Mouse (Mus musculus) forebrain, embryonic 11.5 days (tissue): ENCODE results near the gene Las1l. TPM values are rescaled to one million over a fixed set of nuclear protein-coding genes. Genes with fewer than 3 reads are reported as not detected.
"Not testable (repeated sequence)": the region's sequence is repeated elsewhere in the genome, so short reads cannot be mapped to it uniquely, and the experiment has no call there.

Experiments used
- ATAC-seq: fragments of 200-750 bp; cut with Nextera tagmentation; replicated peaks from 2 replicates; pipeline ENCODE4 v1.8.0; 2017; ENCODE audit warnings: moderate TSS enrichment; ENCODE audit not compliant: low FRiP score
- DNase-seq: peaks from one replicate; pipeline ENCODE4 v3.0.0-alpha.2; 2017; ENCODE audit warnings: low spot score
- H3K27ac ChIP-seq: fragments of 300-500 bp; sonication (generic); 2 replicates; pipeline ENCODE4 v1.5.1; 2014; ENCODE audit warnings: low read depth, low read length
- H3K27me3 ChIP-seq: fragments of 300-500 bp; sonication (generic); 2 replicates; pipeline ENCODE4 v1.6.1; 2014; ENCODE audit warnings: mild to moderate bottlenecking, low read length, mixed read lengths; ENCODE audit not compliant: control insufficient read depth, insufficient read depth
- H3K36me3 ChIP-seq: fragments of 300-500 bp; sonication (generic); 2 replicates; pipeline ENCODE4 v1.6.1; 2014; ENCODE audit warnings: mild to moderate bottlenecking, low read length, moderate library complexity, mixed read lengths; ENCODE audit not compliant: control insufficient read depth, insufficient read depth
- H3K4me1 ChIP-seq: fragments of 300-500 bp; sonication (generic); replicated peaks from 2 replicates; pipeline ENCODE4 v1.6.1; 2014; ENCODE audit warnings: low read length, mixed read lengths; ENCODE audit not compliant: control insufficient read depth, insufficient read depth
- H3K4me2 ChIP-seq: fragments of 300-500 bp; sonication (generic); 2 replicates; pipeline ENCODE4 v1.6.1; 2014; ENCODE audit warnings: low read depth, mild to moderate bottlenecking, low read length, moderate library complexity, mixed read lengths; ENCODE audit not compliant: severe bottlenecking
- H3K4me3 ChIP-seq: fragments of 300-500 bp; sonication (generic); 2 replicates; pipeline ENCODE4 v1.5.1; 2014; ENCODE audit warnings: low read depth, low read length
- H3K9ac ChIP-seq: fragments of 300-500 bp; sonication (generic); 2 replicates; pipeline ENCODE4 v1.6.1; 2014; ENCODE audit warnings: low read length
- H3K9me3 ChIP-seq: fragments of 300-500 bp; sonication (generic); 2 replicates; pipeline ENCODE4 v1.6.1; 2016; ENCODE audit warnings: low read length, mixed read lengths; ENCODE audit not compliant: control insufficient read depth
- WGBS: fragments of 180-500 bp; shearing (Covaris S2); extraction: QIAGEN DNeasy Blood & Tissue Kit; methylation state at CpG from one replicate; pipeline ENCODE4 v1.1.7; 2014; 5-methylcytosine and 5-hydroxymethylcytosine counted together
- polyA plus RNA-seq: library from polyadenylated mRNA; unstranded; fragments of >200 nt; fragmentation: Nextera tagmentation; extraction: Ambion mirVana; gene quantifications from 2 replicates; pipeline ENCODE4 v1.2.1, GENCODE M21; 2014

Las1l gene
- polyA plus RNA-seq, 1 experiment from 2014 or later: 48.6 TPM

GRCm38 (mm10) chrX:95965036-95965435 is 8.3 kb upstream of the Las1l start:
- no peaks in the 10 kb centered on the region for H3K27me3 ChIP-seq
- H3K4me1 ChIP-seq: no peaks in the 10 kb centered on the region
- no peak overlapping the region for H3K4me3 ChIP-seq
- no peaks in the 10 kb centered on the region for H3K36me3 ChIP-seq
- no peaks in the 10 kb centered on the region for H3K9me3 ChIP-seq
- no peak overlapping the region for H3K9ac ChIP-seq
- WGBS: 81% methylated on average over 6 of the region's 6 CpGs
- DNase-seq (no peak), ATAC-seq (no peak)
- no peak overlapping the region for H3K4me2 ChIP-seq
- H3K27ac ChIP-seq: no peak overlapping the region

- no peaks in the 10 kb centered on the region for H3K4me1 ChIP-seq
These were observed 6.6 kb upstream of the Las1l start for GRCm38 (mm10) chrX:95963366-95963765.

GRCm38 (mm10) chrX:95957461-95957860 is 699 bp upstream of the Las1l start:
- not testable (repeated sequence) for H3K27ac ChIP-seq, H3K9ac ChIP-seq, H3K9me3 ChIP-seq, H3K27me3 ChIP-seq, DNase-seq, H3K4me1 ChIP-seq, H3K36me3 ChIP-seq
- ATAC-seq: peak; percentile 21; the same call in 1 of the 2 replicates
- H3K4me2 ChIP-seq: peak overlapping the region; percentile 42
- peak overlapping the region; percentile 19; the same call in 1 of the 2 replicates for H3K4me3 ChIP-seq
- 45% methylated on average over 11 of the region's 11 CpGs for WGBS

More at GRCm38 (mm10) chrX:95963366-95963765, 6.6 kb upstream of the Las1l start:
- Histone ChIP-seq H3K27me3 (no peaks in the 10 kb centered on the region), H3K9me3 (no peaks in the 10 kb centered on the region), H3K9ac (no peak overlapping the region), H3K36me3 (no peaks in the 10 kb centered on the region), H3K27ac (no peak overlapping the region), H3K4me3 (no peak overlapping the region), H3K4me2 (no peak overlapping the region)
- 91% methylated on average over 2 of the region's 2 CpGs for WGBS
- ATAC-seq: no peak
- DNase-seq: no peak

- Histone ChIP-seq H3K27me3 (no peaks in the 10 kb centered on the region), H3K9ac (no peak overlapping the region), H3K4me2 (no peak overlapping the region), H3K27ac (no peak overlapping the region), H3K4me3 (no peak overlapping the region), H3K9me3 (no peaks in the 10 kb centered on the region), H3K36me3 (no peaks in the 10 kb centered on the region; the same call in 1 of the 2 replicates), H3K4me1 (no peaks in the 10 kb centered on the region)
- ATAC-seq (no peak), DNase-seq (peak; percentile 51)
- WGBS: 50% methylated on average over 3 of the region's 3 CpGs
These were observed 6.0 kb downstream of the Las1l start for GRCm38 (mm10) chrX:95950776-95951175.

- Histone ChIP-seq H3K4me3 (no peak overlapping the region), H3K4me2 (no peak overlapping the region), H3K9me3 (no peaks in the 10 kb centered on the region), H3K27ac (no peak overlapping the region), H3K27me3 (no peaks in the 10 kb centered on the region), H3K4me1 (no peaks in the 10 kb centered on the region), H3K36me3 (no peaks in the 10 kb centered on the region; the same call in 1 of the 2 replicates), H3K9ac (no peak overlapping the region)
- no peak for DNase-seq
- no peak for ATAC-seq
- 91% methylated on average over 4 of the region's 4 CpGs for WGBS
These were observed 8.6 kb downstream of the Las1l start for GRCm38 (mm10) chrX:95948135-95948534.

- WGBS: 90% methylated on average over 2 of the region's 2 CpGs
- no peaks in the 10 kb centered on the region; the same call in 1 of the 2 replicates for H3K36me3 ChIP-seq
These were observed 11.3 kb downstream of the Las1l start for GRCm38 (mm10) chrX:95945496-95945895.

GRCm38 (mm10) chrX:95935481-95935880 is 21.3 kb downstream of the Las1l start:
- no peak overlapping the region for H3K4me3 ChIP-seq
- 94% methylated on average over 2 of the region's 2 CpGs for WGBS

More at GRCm38 (mm10) chrX:95945496-95945895, 11.3 kb downstream of the Las1l start:
- ATAC-seq (no peak), DNase-seq (no peak)
- Histone ChIP-seq H3K27me3 (no peaks in the 10 kb centered on the region), H3K4me1 (no peaks in the 10 kb centered on the region), H3K4me2 (no peak overlapping the region), H3K9ac (no peak overlapping the region), H3K4me3 (no peak overlapping the region), H3K27ac (no peak overlapping the region), H3K9me3 (no peaks in the 10 kb centered on the region)

GRCm38 (mm10) chrX:95902716-95903115 is 54.0 kb downstream of the Las1l start:
- ATAC-seq (no peak), DNase-seq (no peak)
- no peaks in the 10 kb centered on the region for H3K4me1 ChIP-seq
- no peaks in the 10 kb centered on the region for H3K27me3 ChIP-seq
- no peak overlapping the region for H3K4me2 ChIP-seq
- H3K4me3 ChIP-seq: no peak overlapping the region
- H3K9me3 ChIP-seq: no peaks in the 10 kb centered on the region
- 79% methylated on average over 3 of the region's 3 CpGs for WGBS
- no peak overlapping the region for H3K27ac ChIP-seq
- H3K9ac ChIP-seq: no peak overlapping the region
- no peaks in the 10 kb centered on the region for H3K36me3 ChIP-seq

More at GRCm38 (mm10) chrX:95935481-95935880, 21.3 kb downstream of the Las1l start:
- no peaks in the 10 kb centered on the region for H3K4me1 ChIP-seq
- DNase-seq (no peak), ATAC-seq (no peak)
- H3K4me2 ChIP-seq: no peak overlapping the region
- no peaks in the 10 kb centered on the region; the same call in 1 of the 2 replicates for H3K36me3 ChIP-seq
- no peak overlapping the region for H3K9ac ChIP-seq
- no peak overlapping the region for H3K27ac ChIP-seq
- H3K9me3 ChIP-seq: no peaks in the 10 kb centered on the region
- H3K27me3 ChIP-seq: no peaks in the 10 kb centered on the region
